8 mouse cellular contexts compared by ENCODE assay signal in genomic region chr5:125221868-125222267, GRCm38 (mm10). TPM values are rescaled to one million over a fixed set of nuclear protein-coding genes. Genes with fewer than 3 reads are reported as not detected.
DNase-seq lines count a peak whose midpoint lies in the region; ATAC-seq lines count a peak whose summit lies in the region.

No protein-coding gene starts in this region.

- H3K27me3 ChIP-seq in hindbrain, embryonic 16.5 days (replicated peaks; ENCODE audit: control insufficient read depth, insufficient read depth, low read length) = no peaks in the 10 kb centered on the region
- no peaks in the 10 kb centered on the region for H3K27me3 ChIP-seq in kidney, embryonic 14.5 days (ENCODE audit: control insufficient read depth, insufficient read depth, low read length)

- no peak overlapping the region for H3K9ac ChIP-seq in hindbrain, embryonic 16.5 days (ENCODE audit: low read depth, low read length)
- no peak overlapping the region for H3K9ac ChIP-seq in kidney, embryonic 14.5 days (ENCODE audit: low read depth, low read length)

- peak overlapping the region; percentile 55 for H3K27ac ChIP-seq in hindbrain, embryonic 16.5 days (ENCODE audit: low read depth, low read length)
- no peak overlapping the region for H3K27ac ChIP-seq in kidney, embryonic 14.5 days (ENCODE audit: low read depth, low read length)

- no peak overlapping the region for H3K4me3 ChIP-seq in hindbrain, embryonic 16.5 days (ENCODE audit: low read length)
- H3K4me3 ChIP-seq in kidney, embryonic 14.5 days (ENCODE audit: low read length) = no peak overlapping the region

- peak; percentile 92 for ATAC-seq in hindbrain, embryonic 16.5 days
- no peak for ATAC-seq in kidney, embryonic 14.5 days (ENCODE audit: low FRiP score, low TSS enrichment)

- peak; percentile 94 for DNase-seq in Muller cell, postnatal 12 days (ENCODE audit: inconsistent ontology term)
- DNase-seq in adrenal gland, postnatal 36 days = peak; percentile 92 to 93
- DNase-seq in frontal cortex, postnatal 10 days (ENCODE audit: low spot score in 2 of 2) = peak; percentile 78 to 85
- peak; percentile 24 to 69 for DNase-seq in lung, postnatal 4 days
- DNase-seq in thymus, adult 18-20 months = no peak
- DNase-seq in thymus, postnatal 10 days (ENCODE audit: low spot score in 2 of 2) = no peak

- no peaks in the 10 kb centered on the region for H3K9me3 ChIP-seq in hindbrain, embryonic 16.5 days (ENCODE audit: control insufficient read depth, low read length)
- no peaks in the 10 kb centered on the region for H3K9me3 ChIP-seq in kidney, embryonic 14.5 days (ENCODE audit: control insufficient read depth, low read length)

- WGBS in hindbrain, embryonic 16.5 days = 61% methylated on average over 3 of the region's 3 CpGs
- 86% methylated on average over 3 of the region's 3 CpGs for WGBS in kidney, embryonic 14.5 days

- no peaks in the 10 kb centered on the region for H3K36me3 ChIP-seq in hindbrain, embryonic 16.5 days (ENCODE audit: control insufficient read depth, insufficient read depth, low read length)
- H3K36me3 ChIP-seq in kidney, embryonic 14.5 days (ENCODE audit: control insufficient read depth, insufficient read depth, low read length) = no peaks in the 10 kb centered on the region

- H3K4me2 ChIP-seq in hindbrain, embryonic 16.5 days (ENCODE audit: low read length) = no peak overlapping the region
- H3K4me2 ChIP-seq in kidney, embryonic 14.5 days (replicated peaks; ENCODE audit: low read depth, low read length) = no peak overlapping the region

- peaks cover 35% of the 10 kb centered on the region for H3K4me1 ChIP-seq in hindbrain, embryonic 16.5 days (ENCODE audit: control insufficient read depth, insufficient read depth, low read depth, low read length)
- peaks cover 13% of the 10 kb centered on the region; the same call in 1 of the 2 replicates for H3K4me1 ChIP-seq in kidney, embryonic 14.5 days (ENCODE audit: control insufficient read depth, insufficient read depth, low read length)

RNA-seq across cellular contexts. Expression of gene Ncor2, which starts 42.8 kb away (rescaled TPM):
- 100 to 1,000 TPM; 217 to 310 TPM for total RNA-seq in adrenal gland, postnatal 36 days (2021)
- polyA plus RNA-seq in hindbrain, embryonic 16.5 days (2015; fragmentation: Nextera tagmentation; extraction: Ambion mirVana) = 23.3 and 26.2 TPM in 2 replicates
- polyA plus RNA-seq in kidney, embryonic 14.5 days (2014; fragmentation: Nextera tagmentation; extraction: Ambion mirVana) = 34.6 and 35.0 TPM in 2 replicates

Comparison
In these comparisons a context has a peak if more than half of its experiments do, and no peak if none do; other contexts are left out.
1. DNase-seq: peak in Muller cell, postnatal 12 days (single experiment), adrenal gland, postnatal 36 days (2 of 2), frontal cortex, postnatal 10 days (2 of 2) and lung, postnatal 4 days (2 of 2); none in thymus, adult 18-20 months (0 of 2) and thymus, postnatal 10 days (0 of 2).